Mouse (Mus musculus) forebrain, embryonic 11.5 days (tissue): ENCODE data around the gene Kdm7a. TPM values are rescaled to one million over a fixed set of nuclear protein-coding genes. Genes with fewer than 3 reads are reported as not detected.

Experiments used
- ATAC-seq: fragments of 200-750 bp; cut with Nextera tagmentation; replicated peaks from 2 replicates; pipeline ENCODE4 v1.8.0; 2017; ENCODE audit warnings: moderate TSS enrichment; ENCODE audit not compliant: low FRiP score
- DNase-seq: peaks from one replicate; pipeline ENCODE4 v3.0.0-alpha.2; 2017; ENCODE audit warnings: low spot score
- H3K27ac ChIP-seq: fragments of 300-500 bp; sonication (generic); 2 replicates; pipeline ENCODE4 v1.5.1; 2014; ENCODE audit warnings: low read depth, low read length
- H3K27me3 ChIP-seq: fragments of 300-500 bp; sonication (generic); 2 replicates; pipeline ENCODE4 v1.6.1; 2014; ENCODE audit warnings: mild to moderate bottlenecking, low read length, mixed read lengths; ENCODE audit not compliant: control insufficient read depth, insufficient read depth
- H3K36me3 ChIP-seq: fragments of 300-500 bp; sonication (generic); 2 replicates; pipeline ENCODE4 v1.6.1; 2014; ENCODE audit warnings: mild to moderate bottlenecking, low read length, moderate library complexity, mixed read lengths; ENCODE audit not compliant: control insufficient read depth, insufficient read depth
- H3K4me1 ChIP-seq: fragments of 300-500 bp; sonication (generic); replicated peaks from 2 replicates; pipeline ENCODE4 v1.6.1; 2014; ENCODE audit warnings: low read length, mixed read lengths; ENCODE audit not compliant: control insufficient read depth, insufficient read depth
- H3K4me2 ChIP-seq: fragments of 300-500 bp; sonication (generic); 2 replicates; pipeline ENCODE4 v1.6.1; 2014; ENCODE audit warnings: low read depth, mild to moderate bottlenecking, low read length, moderate library complexity, mixed read lengths; ENCODE audit not compliant: severe bottlenecking
- H3K4me3 ChIP-seq: fragments of 300-500 bp; sonication (generic); 2 replicates; pipeline ENCODE4 v1.5.1; 2014; ENCODE audit warnings: low read depth, low read length
- H3K9ac ChIP-seq: fragments of 300-500 bp; sonication (generic); 2 replicates; pipeline ENCODE4 v1.6.1; 2014; ENCODE audit warnings: low read length
- H3K9me3 ChIP-seq: fragments of 300-500 bp; sonication (generic); 2 replicates; pipeline ENCODE4 v1.6.1; 2016; ENCODE audit warnings: low read length, mixed read lengths; ENCODE audit not compliant: control insufficient read depth
- WGBS: fragments of 180-500 bp; shearing (Covaris S2); extraction: QIAGEN DNeasy Blood & Tissue Kit; methylation state at CpG from one replicate; pipeline ENCODE4 v1.1.7; 2014; 5-methylcytosine and 5-hydroxymethylcytosine counted together
- polyA plus RNA-seq: library from polyadenylated mRNA; unstranded; fragments of >200 nt; fragmentation: Nextera tagmentation; extraction: Ambion mirVana; gene quantifications from 2 replicates; pipeline ENCODE4 v1.2.1, GENCODE M21; 2014

Gene Kdm7a
- polyA plus RNA-seq, 1 experiment from 2014 or later: 16.3 TPM

- H3K4me2 ChIP-seq: no peak overlapping the region
- H3K27me3 ChIP-seq: no peaks in the 10 kb centered on the region
- ATAC-seq (no peak), DNase-seq (no peak)
- WGBS: 87% methylated on average over 5 of the region's 5 CpGs
- H3K4me3 ChIP-seq: no peak overlapping the region
- no peak overlapping the region for H3K27ac ChIP-seq
- no peaks in the 10 kb centered on the region for H3K4me1 ChIP-seq
- H3K9me3 ChIP-seq: no peaks in the 10 kb centered on the region
- no peaks in the 10 kb centered on the region for H3K36me3 ChIP-seq
- no peak overlapping the region for H3K9ac ChIP-seq
Measured at GRCm38 (mm10) chr6:39193006-39193405, 13.6 kb downstream of the Kdm7a start.

- H3K9ac ChIP-seq: no peak overlapping the region
- no peak overlapping the region for H3K4me2 ChIP-seq
- no peak overlapping the region for H3K4me3 ChIP-seq
- H3K9me3 ChIP-seq: no peaks in the 10 kb centered on the region
- DNase-seq (no peak), ATAC-seq (no peak)
- WGBS: 89% methylated on average over 2 of the region's 2 CpGs
- no peaks in the 10 kb centered on the region for H3K36me3 ChIP-seq
- H3K4me1 ChIP-seq: no peaks in the 10 kb centered on the region
- H3K27me3 ChIP-seq: no peaks in the 10 kb centered on the region
- no peak overlapping the region for H3K27ac ChIP-seq
Measured at GRCm38 (mm10) chr6:39191518-39191917, 15.1 kb downstream of the Kdm7a start.

GRCm38 (mm10) chr6:39187227-39187626, 19.4 kb downstream of the Kdm7a start:
- DNase-seq: no peak
- WGBS: 42% methylated on average over 2 of the region's 2 CpGs

GRCm38 (mm10) chr6:39169089-39169488, 37.5 kb downstream of the Kdm7a start:
- DNase-seq (no peak), ATAC-seq (no peak)
- H3K4me1 ChIP-seq: no peaks in the 10 kb centered on the region
- 0 out of 2 replicates have a peak, but pooled peaks cover 2% of the 10 kb centered on the region for H3K36me3 ChIP-seq
- no peak overlapping the region for H3K27ac ChIP-seq
- no peak overlapping the region for H3K4me3 ChIP-seq
- H3K27me3 ChIP-seq: no peaks in the 10 kb centered on the region
- no peak overlapping the region for H3K4me2 ChIP-seq
- no peak overlapping the region for H3K9ac ChIP-seq
- WGBS: 94% methylated on average over 1 of the region's 1 CpGs
- no peaks in the 10 kb centered on the region for H3K9me3 ChIP-seq

More at GRCm38 (mm10) chr6:39187227-39187626, 19.4 kb downstream of the Kdm7a start:
- H3K9me3 ChIP-seq: no peaks in the 10 kb centered on the region; the same call in 1 of the 2 replicates
- no peak overlapping the region for H3K4me3 ChIP-seq
- no peak overlapping the region for H3K4me2 ChIP-seq
- H3K4me1 ChIP-seq: no peaks in the 10 kb centered on the region
- no peak overlapping the region for H3K9ac ChIP-seq
- no peak for ATAC-seq
- no peaks in the 10 kb centered on the region for H3K27me3 ChIP-seq
- no peaks in the 10 kb centered on the region for H3K36me3 ChIP-seq
- H3K27ac ChIP-seq: no peak overlapping the region

- H3K27ac ChIP-seq: no peak overlapping the region
- H3K4me3 ChIP-seq: no peak overlapping the region
- H3K4me1 ChIP-seq: no peaks in the 10 kb centered on the region
- no peak for ATAC-seq
- DNase-seq: no peak
- H3K27me3 ChIP-seq: no peaks in the 10 kb centered on the region
- no peak overlapping the region for H3K4me2 ChIP-seq
- no peak overlapping the region for H3K9ac ChIP-seq
- no peaks in the 10 kb centered on the region for H3K9me3 ChIP-seq
- WGBS: 96% methylated on average over 1 of the region's 1 CpGs
- peaks cover 2% of the 10 kb centered on the region; the same call in 1 of the 2 replicates for H3K36me3 ChIP-seq
Measured at GRCm38 (mm10) chr6:39164891-39165290, 41.7 kb downstream of the Kdm7a start.

- Histone ChIP-seq H3K9me3 (no peaks in the 10 kb centered on the region), H3K36me3 (no peaks in the 10 kb centered on the region; the same call in 1 of the 2 replicates), H3K9ac (no peak overlapping the region), H3K27ac (no peak overlapping the region), H3K4me2 (no peak overlapping the region), H3K4me3 (no peak overlapping the region), H3K27me3 (no peaks in the 10 kb centered on the region), H3K4me1 (no peaks in the 10 kb centered on the region)
- ATAC-seq: no peak
- no peak for DNase-seq
- 95% methylated on average over 6 of the region's 6 CpGs for WGBS
Measured at GRCm38 (mm10) chr6:39161975-39162374, 44.6 kb downstream of the Kdm7a start.

- Histone ChIP-seq H3K4me3 (no peak overlapping the region), H3K36me3 (peaks cover 4% of the 10 kb centered on the region; the same call in 1 of the 2 replicates)
- no peak for ATAC-seq
Measured at GRCm38 (mm10) chr6:39146041-39146440, 60.5 kb downstream of the Kdm7a start.

GRCm38 (mm10) chr6:39132556-39132955, 74.0 kb downstream of the Kdm7a start:
- Histone ChIP-seq H3K4me1 (no peaks in the 10 kb centered on the region), H3K4me3 (no peak overlapping the region), H3K36me3 (peaks cover 5% of the 10 kb centered on the region; the same call in 1 of the 2 replicates), H3K9me3 (no peaks in the 10 kb centered on the region), H3K27ac (no peak overlapping the region), H3K27me3 (no peaks in the 10 kb centered on the region), H3K4me2 (no peak overlapping the region), H3K9ac (no peak overlapping the region)
- WGBS: 68% methylated on average over 5 of the region's 5 CpGs
- no peak for ATAC-seq
- no peak for DNase-seq

More at GRCm38 (mm10) chr6:39146041-39146440, 60.5 kb downstream of the Kdm7a start:
- WGBS: 56% methylated on average over 6 of the region's 6 CpGs
- Histone ChIP-seq H3K27me3 (no peaks in the 10 kb centered on the region), H3K4me2 (no peak overlapping the region), H3K9ac (no peak overlapping the region), H3K9me3 (no peaks in the 10 kb centered on the region), H3K27ac (no peak overlapping the region), H3K4me1 (no peaks in the 10 kb centered on the region)
- no peak for DNase-seq

GRCm38 (mm10) chr6:39131480-39131879, 75.1 kb downstream of the Kdm7a start:
- Histone ChIP-seq H3K4me1 (no peaks in the 10 kb centered on the region), H3K36me3 (peaks cover 5% of the 10 kb centered on the region; the same call in 1 of the 2 replicates), H3K9me3 (no peaks in the 10 kb centered on the region), H3K4me2 (no peak overlapping the region), H3K27ac (no peak overlapping the region), H3K27me3 (no peaks in the 10 kb centered on the region), H3K4me3 (no peak overlapping the region), H3K9ac (no peak overlapping the region)
- ATAC-seq (no peak), DNase-seq (no peak)
- WGBS: 38% methylated on average over 4 of the region's 4 CpGs
